Mouse (Mus musculus) myocyte (in vitro differentiated cells): ENCODE measurements at regions not wholly inside any gene's neighbourhood (a gene's known extent, or its start where the extent isn't known, plus 50 kb on each side); places are given as distances from the start of the nearest gene placed in this dataset.
"Not testable (repeated sequence)": the region's sequence is repeated elsewhere in the genome, so short reads cannot be mapped to it uniquely, and the experiment has no call there.

ENCODE experiments used
- H3K27me3 ChIP-seq: one replicate; pipeline ENCODE4 v1.6.1; 2011; ENCODE audit not compliant: control insufficient read depth, insufficient read depth, insufficient read length
- H3K36me3 ChIP-seq: one replicate; pipeline ENCODE4 v1.6.1; 2011; ENCODE audit not compliant: control insufficient read depth, insufficient read depth
- H3K4me2 ChIP-seq: one replicate; pipeline ENCODE4 v1.6.1; 2011; ENCODE audit warnings: low read depth, control low read depth
- H3K4me3 ChIP-seq: one replicate; pipeline ENCODE4 v1.5.1; 2011; ENCODE audit warnings: mild to moderate bottlenecking, control low read depth, moderate library complexity
- H3K79me2 ChIP-seq: one replicate; pipeline ENCODE4 v1.6.1; 2011; ENCODE audit not compliant: control insufficient read depth, insufficient read depth
- H3ac ChIP-seq: one replicate; pipeline ENCODE4 v1.6.1; 2011; ENCODE audit not compliant: control insufficient read depth, insufficient read length
- CEBPB ChIP-seq: IDR thresholded peaks from 2 replicates; pipeline ENCODE4 v1.6.1; 2011; ENCODE audit warnings: mild to moderate bottlenecking, moderate library complexity; ENCODE audit not compliant: poor library complexity, insufficient read depth, severe bottlenecking
- E2F4 ChIP-seq: IDR thresholded peaks from one replicate; pipeline ENCODE4 v1.6.1; 2011; ENCODE audit warnings: mild to moderate bottlenecking, control low read depth, moderate library complexity; ENCODE audit not compliant: insufficient read depth
- MAX ChIP-seq: IDR thresholded peaks from one replicate; pipeline ENCODE4 v1.6.1; 2011; ENCODE audit warnings: low read depth, mild to moderate bottlenecking, control low read depth
- MYOD1 ChIP-seq, 3 experiments: IDR thresholded peaks; one replicate each; pipeline ENCODE4 v1.6.1; 2011; ENCODE audit warnings: control low read depth in 2 of 3, low read depth in 2 of 3, mild to moderate bottlenecking in 2 of 3, moderate library complexity in 1 of 3; ENCODE audit not compliant: insufficient read length in 2 of 3, control insufficient read depth in 1 of 3
- MYOG ChIP-seq, 3 experiments: IDR thresholded peaks; one replicate each; pipeline ENCODE4 v1.6.1; 2011; ENCODE audit warnings: control low read depth in 2 of 3, low read depth in 2 of 3, mild to moderate bottlenecking in 2 of 3; ENCODE audit not compliant: insufficient read length in 2 of 3, control insufficient read depth in 1 of 3, insufficient read depth in 1 of 3
- POLR2A ChIP-seq: IDR thresholded peaks from one replicate; pipeline ENCODE4 v1.6.1; 2011; ENCODE audit warnings: low read depth, mild to moderate bottlenecking, control low read depth, moderate library complexity; ENCODE audit not compliant: insufficient read length
- POLR2AphosphoS2 ChIP-seq: IDR thresholded peaks from one replicate; pipeline ENCODE4 v1.6.1; 2011; ENCODE audit warnings: low read depth, control low read depth; ENCODE audit not compliant: insufficient read length
- REST ChIP-seq: IDR thresholded peaks from one replicate; pipeline ENCODE4 v1.6.1; 2011; ENCODE audit warnings: mild to moderate bottlenecking, control low read depth, moderate library complexity; ENCODE audit not compliant: insufficient read depth, insufficient read length
- SRF ChIP-seq: IDR thresholded peaks from one replicate; pipeline ENCODE4 v1.6.1; 2011; ENCODE audit warnings: low read depth; ENCODE audit not compliant: control insufficient read depth, insufficient read length
- TCF12 ChIP-seq: IDR thresholded peaks from one replicate; pipeline ENCODE4 v1.6.1; 2011; ENCODE audit warnings: mild to moderate bottlenecking, control low read depth; ENCODE audit not compliant: poor library complexity, insufficient read depth, severe bottlenecking
- TCF3 ChIP-seq: IDR thresholded peaks from one replicate; pipeline ENCODE4 v1.6.1; 2011; ENCODE audit warnings: low read depth, control low read depth; ENCODE audit not compliant: insufficient read length
- USF1 ChIP-seq: IDR thresholded peaks from one replicate; pipeline ENCODE4 v1.6.1; 2011; ENCODE audit warnings: low read depth, mild to moderate bottlenecking, control low read depth, moderate library complexity

DNA sequence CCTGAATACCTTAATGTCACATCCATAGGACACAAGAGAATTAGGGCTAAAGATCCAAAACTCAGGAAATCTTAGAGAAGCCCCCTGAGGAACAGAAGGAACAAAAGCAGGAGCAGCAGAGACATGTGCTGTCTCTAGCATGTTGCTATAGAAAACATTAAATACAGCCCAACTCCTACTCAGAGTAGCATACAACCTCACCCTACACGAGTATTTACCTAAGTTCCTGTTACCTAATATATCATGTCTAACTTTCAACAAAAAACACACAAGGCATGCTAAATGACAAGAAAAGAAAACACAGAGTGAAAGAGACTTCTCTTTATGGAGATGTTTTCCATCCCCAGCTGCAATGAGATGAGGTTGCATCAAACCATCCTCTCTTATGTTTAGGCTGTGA, 216.4 kb upstream of the Col8a1 start:
- Histone ChIP-seq H3K4me2 (no peak overlapping the region), H3K4me3 (no peak overlapping the region), H3K36me3 (no peaks in the 10 kb centered on the region), H3K27me3 (no peaks in the 10 kb centered on the region), H3K79me2 (no peaks in the 10 kb centered on the region), H3ac (no peak overlapping the region)
- TF ChIP-seq MAX: no peak
- no peak for TF ChIP-seq TCF3
- TF ChIP-seq REST: no peak
- TF ChIP-seq MYOD1 (IDR thresholded peaks at IDR 0.05; ENCODE audit: control insufficient read depth in 1 of 3, insufficient read length in 2 of 3, low read depth in 2 of 3): no peak
- no peak for TF ChIP-seq E2F4
- no peak for TF ChIP-seq SRF
- TF ChIP-seq MYOG (IDR thresholded peaks at IDR 0.05; ENCODE audit: control insufficient read depth in 1 of 3, insufficient read depth in 1 of 3, insufficient read length in 2 of 3, low read depth in 2 of 3): no peak
- no peak for TF ChIP-seq CEBPB
- TF ChIP-seq TCF12: no peak
- no peak for TF ChIP-seq POLR2AphosphoS2
- no peak for TF ChIP-seq USF1
- no peak for TF ChIP-seq POLR2A

DNA sequence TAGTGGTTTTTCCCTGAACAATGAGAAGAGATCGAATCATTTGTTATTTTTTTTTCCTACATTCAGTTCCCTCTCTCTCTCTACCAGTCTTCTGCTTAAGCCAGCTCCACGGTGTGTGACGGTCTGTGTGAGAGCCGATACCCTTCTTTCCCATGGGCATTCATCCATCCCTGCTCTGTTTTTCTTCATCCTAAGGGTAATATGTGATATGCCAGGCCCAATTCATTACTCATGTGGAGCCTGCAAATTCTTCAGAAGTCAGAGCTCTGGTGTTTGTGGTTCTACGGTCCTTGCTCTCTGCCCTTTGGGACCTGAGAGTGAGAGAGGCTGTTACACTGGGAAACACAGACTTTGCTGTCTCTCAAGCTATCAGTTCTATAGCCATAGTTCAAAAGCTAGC, 229.6 kb upstream of the Col8a1 start:
- Histone ChIP-seq H3K4me2 (no peak overlapping the region), H3K36me3 (no peaks in the 10 kb centered on the region), H3K4me3 (no peak overlapping the region), H3K27me3 (no peaks in the 10 kb centered on the region), H3ac (no peak overlapping the region), H3K79me2 (no peaks in the 10 kb centered on the region)
- TF ChIP-seq MYOG (IDR thresholded peaks at IDR 0.05; ENCODE audit: control insufficient read depth in 1 of 3, insufficient read depth in 1 of 3, insufficient read length in 2 of 3, low read depth in 2 of 3) (no peak), SRF (no peak), TCF12 (no peak), CEBPB (no peak), E2F4 (no peak), MAX (no peak), POLR2AphosphoS2 (no peak), TCF3 (no peak), POLR2A (no peak), MYOD1 (IDR thresholded peaks at IDR 0.05; ENCODE audit: control insufficient read depth in 1 of 3, insufficient read length in 2 of 3, low read depth in 2 of 3) (no peak), USF1 (no peak), REST (no peak)

GRCm38 (mm10) chr16:58005740-58006139, 251.2 kb upstream of the Col8a1 start:
- TF ChIP-seq MYOG (IDR thresholded peaks at IDR 0.05; ENCODE audit: control insufficient read depth in 1 of 3, insufficient read depth in 1 of 3, insufficient read length in 2 of 3, low read depth in 2 of 3) (no peak), E2F4 (no peak), TCF12 (no peak), TCF3 (no peak), POLR2AphosphoS2 (no peak), CEBPB (no peak), USF1 (no peak), MYOD1 (IDR thresholded peaks at IDR 0.05; ENCODE audit: control insufficient read depth in 1 of 3, insufficient read length in 2 of 3, low read depth in 2 of 3) (no peak), SRF (no peak), REST (no peak)
- Histone ChIP-seq H3K36me3 (no peaks in the 10 kb centered on the region), H3K27me3 (no peaks in the 10 kb centered on the region), H3K4me3 (no peak overlapping the region), H3K79me2 (no peaks in the 10 kb centered on the region), H3ac (no peak overlapping the region), H3K4me2 (no peak overlapping the region)

GRCm38 (mm10) chr16:58013557-58013956, 259.0 kb upstream of the Col8a1 start:
- no peak overlapping the region for H3K4me2 ChIP-seq
- H3K27me3 ChIP-seq: no peaks in the 10 kb centered on the region
- H3ac ChIP-seq: no peak overlapping the region
- no peaks in the 10 kb centered on the region for H3K36me3 ChIP-seq
- H3K79me2 ChIP-seq: no peaks in the 10 kb centered on the region
- no peak for TF ChIP-seq USF1
- H3K4me3 ChIP-seq: no peak overlapping the region

DNA sequence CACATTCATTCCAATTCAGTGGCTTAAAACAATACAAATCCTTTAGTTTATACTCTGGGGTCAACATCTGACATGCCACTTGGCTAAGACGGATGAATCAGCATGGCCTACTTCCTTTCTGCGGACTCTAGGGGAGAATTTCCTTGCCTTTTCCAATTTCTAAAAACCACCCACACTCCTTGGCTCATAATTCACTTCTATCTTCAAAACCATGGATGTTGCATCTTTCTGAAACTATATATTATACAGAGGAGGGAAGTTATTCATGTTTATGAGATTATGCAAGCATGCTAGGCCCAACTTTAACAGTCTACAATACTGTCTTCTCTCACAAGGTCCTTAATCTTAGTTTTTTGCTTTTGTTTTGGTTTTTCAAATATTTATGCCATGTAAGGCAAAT, 273.0 kb upstream of the Col8a1 start:
- Histone ChIP-seq H3K79me2 (no peaks in the 10 kb centered on the region), H3ac (no peak overlapping the region), H3K4me2 (no peak overlapping the region), H3K4me3 (no peak overlapping the region), H3K36me3 (no peaks in the 10 kb centered on the region), H3K27me3 (no peaks in the 10 kb centered on the region)
- TF ChIP-seq TCF12 (no peak), MYOG (IDR thresholded peaks at IDR 0.05; ENCODE audit: control insufficient read depth in 1 of 3, insufficient read depth in 1 of 3, insufficient read length in 2 of 3, low read depth in 2 of 3) (no peak), TCF3 (no peak), MYOD1 (IDR thresholded peaks at IDR 0.05; ENCODE audit: control insufficient read depth in 1 of 3, insufficient read length in 2 of 3, low read depth in 2 of 3) (no peak), SRF (no peak), MAX (no peak), E2F4 (no peak), REST (no peak), POLR2A (no peak), CEBPB (no peak), POLR2AphosphoS2 (no peak), USF1 (no peak)

DNA sequence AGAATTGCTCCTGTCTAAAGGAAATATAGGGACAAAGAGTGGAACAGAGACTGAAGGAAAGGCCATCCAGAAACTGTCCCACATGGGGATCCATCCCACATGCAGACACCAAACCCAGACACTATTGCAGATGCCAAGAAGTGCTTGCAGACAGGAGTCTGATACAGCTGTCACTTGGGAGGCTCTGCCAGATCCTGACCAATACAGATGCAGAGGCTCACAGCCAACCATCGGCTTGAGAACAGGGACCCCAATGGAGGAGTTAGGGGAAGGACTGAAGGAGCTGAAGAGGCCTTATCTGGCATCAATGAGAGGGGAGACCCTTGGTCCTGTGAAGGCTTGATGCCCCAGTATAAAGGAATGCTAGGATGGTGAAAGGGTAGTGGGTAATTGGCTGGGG, 274.0 kb upstream of the Col8a1 start:
- not testable (repeated sequence) for H3K79me2 ChIP-seq, H3K36me3 ChIP-seq, H3ac ChIP-seq, H3K4me3 ChIP-seq, H3K27me3 ChIP-seq, H3K4me2 ChIP-seq
